Mouse (Mus musculus) thymus, postnatal 36 days (tissue): ENCODE measurements at regions not wholly inside any gene's neighbourhood (a gene's known extent, or its start where the extent isn't known, plus 50 kb on each side); places are given as distances from the start of the nearest gene placed in this dataset.

Experiments
- DNase-seq, 2 experiments: peaks; one replicate each; pipeline ENCODE4 v3.0.0; 2022; ENCODE audit warnings: mixed read lengths in 2 of 2

- DNase-seq, result no peak
These were observed 62.1 kb downstream of the P2ry1 start for GRCm38 (mm10) chr3:61064720-61065119.

- no peak for DNase-seq
These were observed 64.5 kb downstream of the P2ry1 start for GRCm38 (mm10) chr3:61067067-61067466.

- DNase-seq, result no peak
These were observed 65.6 kb downstream of the P2ry1 start for GRCm38 (mm10) chr3:61068229-61068628.

GRCm38 (mm10) chr3:61071041-61071440 is 68.4 kb downstream of the P2ry1 start:
- no peak for DNase-seq

- no peak for DNase-seq
These were observed 69.7 kb downstream of the P2ry1 start for GRCm38 (mm10) chr3:61072330-61072729.

- DNase-seq, result no peak
These were observed 70.5 kb downstream of the P2ry1 start for GRCm38 (mm10) chr3:61073103-61073502.

GRCm38 (mm10) chr3:61073806-61074205 is 71.2 kb downstream of the P2ry1 start:
- DNase-seq, result no peak

GRCm38 (mm10) chr3:61075839-61076238 is 73.2 kb downstream of the P2ry1 start:
- no peak for DNase-seq

GRCm38 (mm10) chr3:61089931-61090330 is 87.3 kb downstream of the P2ry1 start:
- DNase-seq, result no peak

- no peak for DNase-seq
These were observed 89.4 kb downstream of the P2ry1 start for GRCm38 (mm10) chr3:61092031-61092430.

- DNase-seq, result no peak
These were observed 113.8 kb downstream of the P2ry1 start for GRCm38 (mm10) chr3:61116364-61116763.

- DNase-seq, result no peak
These were observed 130.5 kb downstream of the P2ry1 start for GRCm38 (mm10) chr3:61133096-61133495.

GRCm38 (mm10) chr3:61154087-61154486 is 151.5 kb downstream of the P2ry1 start:
- DNase-seq, result no peak

GRCm38 (mm10) chr3:61159811-61160210 is 157.2 kb downstream of the P2ry1 start:
- DNase-seq, result no peak

- DNase-seq, result no peak
These were observed 158.8 kb downstream of the P2ry1 start for GRCm38 (mm10) chr3:61161384-61161783.

- DNase-seq, result no peak
These were observed 175.6 kb upstream of the Rap2b start for GRCm38 (mm10) chr3:61185789-61186188.

- no peak for DNase-seq
These were observed 172.8 kb upstream of the Rap2b start for GRCm38 (mm10) chr3:61188662-61189061.

- DNase-seq, result no peak
These were observed 144.9 kb upstream of the Rap2b start for GRCm38 (mm10) chr3:61216562-61216961.

- DNase-seq, result no peak
These were observed 136.9 kb upstream of the Rap2b start for GRCm38 (mm10) chr3:61224505-61224904.

- no peak for DNase-seq
These were observed 136.4 kb upstream of the Rap2b start for GRCm38 (mm10) chr3:61225054-61225453.

GRCm38 (mm10) chr3:61241380-61241779 is 120.1 kb upstream of the Rap2b start:
- no peak for DNase-seq

GRCm38 (mm10) chr3:61243876-61244527 is 117.4 kb upstream of the Rap2b start:
- DNase-seq, result no peak

- DNase-seq, result no peak
These were observed 115.0 kb upstream of the Rap2b start for GRCm38 (mm10) chr3:61246429-61246828.

- no peak for DNase-seq
These were observed 114.1 kb upstream of the Rap2b start for GRCm38 (mm10) chr3:61247344-61247743.

- DNase-seq, result no peak
These were observed 106.2 kb upstream of the Rap2b start for GRCm38 (mm10) chr3:61255232-61255631.
